Mouse (Mus musculus): ENCODE data around the gene Rapgef5.

Rapgef5 gene

GRCm38 (mm10) chr12:117605966-117606365 lies 89.7 kb downstream of the Rapgef5 start:
- no peak for DNase-seq (ENCODE audit: low read depth, low spot score)

GRCm38 (mm10) chr12:117612715-117613114 lies 96.4 kb downstream of the Rapgef5 start:
- DNase-seq (ENCODE audit: low read depth, low spot score) = no peak

GRCm38 (mm10) chr12:117619523-117620023 lies 103.3 kb downstream of the Rapgef5 start:
- DNase-seq (ENCODE audit: low read depth, low spot score) = no peak

DNA sequence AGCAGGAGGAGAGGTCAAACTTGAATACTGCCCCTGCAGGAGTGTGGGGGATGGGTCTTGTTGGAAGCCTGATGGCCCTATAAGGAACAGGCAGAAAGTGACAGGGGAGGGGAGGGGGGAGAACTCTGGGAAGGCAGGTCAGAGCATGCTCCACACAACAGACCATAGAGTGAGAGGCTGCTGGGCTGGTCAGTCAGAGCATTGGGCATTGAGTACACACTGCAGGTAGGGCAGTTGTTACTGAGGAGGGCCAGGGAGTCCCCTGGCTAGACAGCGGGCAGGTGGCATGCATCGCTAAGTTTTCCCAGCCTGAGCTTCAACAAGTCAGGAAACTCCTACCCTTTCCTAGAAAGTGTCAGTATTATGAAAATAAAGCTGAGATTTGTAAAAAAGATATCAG lies 106.7 kb downstream of the Rapgef5 start:
- DNase-seq (ENCODE audit: low read depth, low spot score) = no peak

DNA sequence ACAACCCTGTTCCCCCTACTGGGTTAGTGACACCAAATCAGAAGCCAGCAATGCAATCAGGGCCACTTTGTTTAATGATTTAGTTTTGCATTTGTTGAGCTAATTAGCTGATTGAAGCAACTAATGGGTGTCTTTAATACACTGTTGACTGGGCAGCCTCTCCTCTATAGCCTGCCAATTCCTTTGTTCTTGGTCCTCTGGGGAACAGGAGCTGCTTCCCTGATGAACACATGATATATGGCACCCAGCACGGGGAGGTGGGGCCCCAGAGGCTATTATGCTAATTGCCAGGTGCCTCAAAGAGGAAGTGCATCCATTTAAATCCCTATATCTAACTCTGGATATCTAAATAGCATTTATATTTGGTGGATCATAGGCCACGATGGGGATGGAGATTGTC lies 111.0 kb downstream of the Rapgef5 start:
- no peak for DNase-seq (ENCODE audit: low read depth, low spot score)

- DNase-seq (ENCODE audit: low read depth, low spot score) = no peak
These were observed 112.2 kb downstream of the Rapgef5 start for GRCm38 (mm10) chr12:117628321-117629093.

DNA sequence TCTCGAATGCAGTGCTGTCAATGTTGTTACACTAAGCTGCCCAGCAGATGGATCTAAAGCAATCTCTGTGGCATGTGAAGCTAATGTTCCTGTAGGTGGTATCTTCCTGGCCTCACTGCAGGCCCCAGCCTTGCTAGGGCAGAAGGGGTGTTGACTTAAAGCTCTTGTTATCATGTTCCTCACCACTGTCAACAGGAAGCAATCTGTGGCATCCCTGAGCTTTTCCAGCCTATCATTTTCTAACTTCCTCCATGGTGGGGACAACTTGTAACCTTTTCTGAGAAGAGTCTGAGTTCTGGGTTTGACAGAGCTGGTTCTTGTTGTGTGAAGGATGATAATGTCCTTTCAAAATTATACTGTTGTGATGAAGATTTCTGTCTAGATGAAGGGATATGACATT lies 115.9 kb downstream of the Rapgef5 start:
- no peak for DNase-seq (ENCODE audit: low read depth, low spot score)

GRCm38 (mm10) chr12:117636139-117636772 lies 120.0 kb downstream of the Rapgef5 start:
- no peak for DNase-seq (ENCODE audit: low read depth, low spot score)

GRCm38 (mm10) chr12:117636969-117637368 lies 120.7 kb downstream of the Rapgef5 start:
- DNase-seq (ENCODE audit: low read depth, low spot score) = no peak

DNA sequence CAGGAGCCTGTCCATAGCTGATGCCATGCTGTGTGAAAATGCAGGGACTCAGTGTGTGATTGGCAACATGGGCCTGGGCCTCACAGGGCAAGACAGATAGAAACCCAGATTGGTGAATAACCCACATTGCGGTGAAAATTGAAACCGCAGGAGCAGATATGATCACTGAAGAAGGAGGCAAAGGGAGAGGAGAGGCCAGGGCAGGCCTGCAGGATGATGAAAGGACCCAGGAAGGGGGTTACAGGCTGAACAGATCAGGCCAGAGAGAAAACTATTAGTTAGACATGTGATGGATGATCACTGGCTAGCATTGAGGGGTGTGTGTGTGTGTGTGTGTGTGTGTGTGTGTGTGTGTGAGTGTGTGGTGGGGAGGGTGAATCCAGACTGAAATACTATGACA lies 122.6 kb downstream of the Rapgef5 start:
- DNase-seq (ENCODE audit: low read depth, low spot score) = no peak

DNA sequence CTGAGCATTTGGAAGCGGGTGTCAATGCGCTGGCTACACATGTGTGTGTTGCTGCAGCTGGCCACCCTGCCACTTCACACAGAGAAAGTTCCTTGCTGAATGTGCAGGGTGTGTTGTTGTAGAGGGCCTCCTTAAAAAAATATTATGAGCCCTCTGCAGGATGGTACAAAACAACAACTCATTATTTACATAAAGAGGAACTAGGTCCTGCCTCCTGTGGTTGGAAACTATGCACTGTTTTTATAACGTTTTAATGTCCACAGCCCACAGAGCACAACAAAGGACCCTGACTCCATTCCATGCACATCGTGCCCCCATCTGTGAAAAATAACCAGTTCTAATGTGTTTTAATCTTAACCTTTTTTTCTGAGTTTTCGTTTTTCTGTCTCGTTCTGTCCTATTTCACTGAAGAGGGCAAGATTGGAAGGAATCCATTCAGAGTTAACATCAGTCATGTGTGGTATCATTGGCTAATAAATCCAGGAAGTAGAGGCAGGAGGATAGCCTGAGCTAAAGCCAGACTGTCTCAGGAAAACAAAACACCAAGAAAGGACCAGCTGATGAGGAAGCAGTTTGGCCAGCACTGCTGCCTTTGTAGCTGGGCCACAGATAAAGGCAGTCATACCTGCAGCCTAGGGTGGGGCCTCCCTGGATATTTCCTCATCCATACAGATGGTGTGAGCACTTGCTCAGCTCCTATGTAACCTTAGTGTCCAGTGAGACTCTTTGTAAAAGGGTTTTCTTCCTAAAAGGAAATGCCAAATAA lies 123.3 kb downstream of the Rapgef5 start:
- DNase-seq (ENCODE audit: low read depth, low spot score) = no peak

DNA sequence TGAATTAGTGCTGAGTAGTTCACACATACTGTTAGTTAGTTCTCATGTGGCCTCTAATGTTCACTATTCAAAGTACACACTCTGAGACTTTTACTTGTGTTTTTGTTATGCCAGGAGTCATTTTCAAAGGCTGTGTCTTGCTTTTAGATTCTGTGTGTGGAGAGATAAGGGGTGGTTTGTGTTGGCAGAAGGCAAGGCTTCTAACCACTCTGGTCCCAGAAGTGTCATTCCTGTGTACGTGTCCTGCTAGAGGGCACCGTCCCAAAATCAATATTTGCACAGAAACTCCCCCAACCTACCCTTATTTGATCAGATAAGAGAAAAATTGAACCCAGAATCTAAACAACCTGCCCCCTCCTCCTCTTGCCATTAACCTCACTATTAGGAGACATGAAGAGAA lies 126.2 kb downstream of the Rapgef5 start:
- DNase-seq (ENCODE audit: low read depth, low spot score) = no peak

DNA sequence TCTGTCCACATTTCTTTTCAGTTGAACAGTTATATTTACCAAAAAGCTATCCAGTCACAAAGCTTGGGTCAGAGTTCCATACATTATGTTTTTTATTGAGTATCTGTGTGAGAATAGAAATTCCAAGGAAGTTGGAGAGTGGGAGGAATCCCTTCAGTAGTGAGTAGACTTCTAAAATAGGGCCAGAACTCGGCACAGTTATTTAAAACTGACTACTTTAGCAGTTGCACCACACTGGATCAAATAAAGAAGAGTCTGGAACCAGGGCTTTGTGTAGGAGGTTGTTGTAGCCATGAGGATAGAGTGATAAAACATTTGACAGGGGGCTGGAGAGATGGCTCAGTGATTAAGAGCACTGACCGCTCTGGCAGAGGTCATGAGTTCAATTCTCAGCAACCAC lies 129.5 kb downstream of the Rapgef5 start:
- DNase-seq (ENCODE audit: low read depth, low spot score) = no peak

GRCm38 (mm10) chr12:117653920-117654472 lies 137.7 kb downstream of the Rapgef5 start:
- DNase-seq (ENCODE audit: low read depth, low spot score) = no peak

DNA sequence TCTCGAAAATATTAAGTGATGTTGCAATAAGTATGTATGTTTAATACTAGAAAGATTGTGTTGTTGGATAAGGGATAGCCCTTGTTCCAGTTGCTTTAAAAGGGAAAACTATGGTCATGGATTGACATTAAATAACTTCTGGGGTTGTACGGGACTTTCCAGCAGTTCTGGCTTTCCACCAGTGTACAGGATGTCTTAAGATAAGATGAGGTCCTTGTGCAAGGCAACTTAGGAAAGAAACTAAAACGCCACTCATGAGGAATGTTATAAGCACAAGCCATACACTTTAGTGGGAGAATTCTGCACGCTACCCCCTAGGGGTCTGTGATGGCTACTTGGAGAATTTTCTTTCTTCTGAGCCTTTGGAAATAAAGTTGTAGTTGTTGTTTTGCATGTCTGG lies 140.7 kb downstream of the Rapgef5 start:
- DNase-seq (ENCODE audit: low read depth, low spot score) = no peak

DNA sequence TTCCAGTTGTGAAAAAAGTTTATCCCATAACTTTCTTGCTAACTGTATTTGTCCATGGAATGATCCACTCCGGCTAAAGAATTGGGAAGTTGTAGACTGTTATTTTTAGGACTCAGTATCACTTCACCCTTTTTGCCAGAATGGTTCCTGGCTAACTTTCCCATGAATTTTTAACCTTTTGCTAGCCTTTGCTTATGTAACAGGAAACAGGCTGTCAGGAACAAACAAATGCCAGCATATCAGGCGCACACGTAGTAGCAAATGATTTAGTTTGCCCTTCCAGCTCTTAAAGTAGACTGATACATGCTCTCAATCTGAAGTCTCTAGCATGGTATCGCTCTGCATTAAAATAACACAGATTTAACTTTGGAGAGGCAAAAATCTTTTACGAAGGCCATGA lies 141.5 kb downstream of the Rapgef5 start:
- no peak for DNase-seq (ENCODE audit: low read depth, low spot score)

- DNase-seq (ENCODE audit: low read depth, low spot score) = no peak
These were observed 142.5 kb downstream of the Rapgef5 start for GRCm38 (mm10) chr12:117658821-117659220.

- DNase-seq (ENCODE audit: low read depth, low spot score) = no peak
These were observed 144.1 kb downstream of the Rapgef5 start for GRCm38 (mm10) chr12:117660361-117660760.

- no peak for DNase-seq (ENCODE audit: low read depth, low spot score)
These were observed 145.6 kb downstream of the Rapgef5 start for GRCm38 (mm10) chr12:117661871-117662270.

DNA sequence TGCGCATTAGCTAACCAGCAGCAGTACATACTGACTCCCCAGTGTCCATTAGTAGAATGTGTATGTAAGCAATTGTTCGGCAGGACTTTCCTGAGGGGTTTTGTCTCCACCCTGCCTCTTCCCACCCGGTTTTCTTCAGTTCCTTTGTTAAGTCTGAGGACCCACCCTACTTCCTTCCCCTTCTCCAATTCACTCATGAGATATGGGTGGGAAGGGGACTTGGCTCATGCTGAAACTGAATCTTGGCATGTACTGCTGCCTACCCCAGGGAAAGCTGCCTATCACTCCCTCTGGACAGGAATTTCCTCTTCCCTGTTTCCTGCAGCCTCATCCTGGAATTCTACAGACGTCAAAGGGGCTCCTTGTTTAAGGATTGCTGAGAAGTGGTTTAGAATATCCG lies 147.4 kb downstream of the Rapgef5 start:
- no peak for DNase-seq (ENCODE audit: low read depth, low spot score)

GRCm38 (mm10) chr12:117664644-117665043 lies 148.4 kb downstream of the Rapgef5 start:
- DNase-seq (ENCODE audit: low read depth, low spot score) = no peak

DNA sequence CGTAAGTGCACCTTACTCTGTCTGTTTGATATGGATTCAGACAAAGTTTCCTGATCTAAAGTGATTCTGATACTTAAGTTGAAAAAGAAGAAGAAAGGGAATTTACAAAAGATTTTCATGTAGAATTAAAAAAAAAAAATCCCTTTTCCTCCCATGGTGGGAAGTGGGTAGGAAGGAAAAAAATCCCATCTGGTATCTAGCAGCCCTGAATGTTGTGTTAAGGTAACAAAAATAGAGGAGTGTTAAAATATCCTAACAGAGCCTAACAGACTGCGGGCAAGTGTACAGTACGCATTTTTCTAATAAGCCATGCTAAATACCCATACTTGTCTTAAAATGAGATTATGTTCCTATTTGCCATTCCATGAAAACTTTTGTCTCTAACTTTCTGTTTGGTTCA lies 150.1 kb downstream of the Rapgef5 start:
- DNase-seq (ENCODE audit: low read depth, low spot score) = no peak
